Mouse (Mus musculus) thymus, adult 2 months (tissue): ENCODE data around the gene Trabd. TPM values are rescaled to one million over a fixed set of nuclear protein-coding genes. Genes with fewer than 3 reads are reported as not detected.

Experiments used
- DNase-seq: peaks from one replicate; pipeline ENCODE4 v3.0.0; 2021
- H3K27ac ChIP-seq: fragments of 200-500 bp; 2 replicates; pipeline ENCODE4 v1.5.1; 2012; ENCODE audit warnings: low read length, control low read depth; ENCODE audit not compliant: control insufficient read depth, insufficient read depth
- H3K27me3 ChIP-seq: fragments of 200-500 bp; 2 replicates; pipeline ENCODE4 v1.6.1; 2012; ENCODE audit warnings: mild to moderate bottlenecking, low read length, moderate library complexity, mixed read lengths; ENCODE audit not compliant: control insufficient read depth, insufficient read depth
- H3K36me3 ChIP-seq: fragments of 200-500 bp; 2 replicates; pipeline ENCODE4 v1.6.1; 2012; ENCODE audit warnings: mild to moderate bottlenecking, low read length, moderate library complexity; ENCODE audit not compliant: control insufficient read depth, insufficient read depth
- H3K4me1 ChIP-seq: fragments of 200-500 bp; replicated peaks from 2 replicates; pipeline ENCODE4 v1.6.1; 2012; ENCODE audit warnings: low read length; ENCODE audit not compliant: control insufficient read depth, insufficient read depth
- H3K4me3 ChIP-seq: fragments of 200-500 bp; 2 replicates; pipeline ENCODE4 v1.5.1; 2012; ENCODE audit warnings: mild to moderate bottlenecking, low read length, control low read depth, moderate library complexity; ENCODE audit not compliant: control insufficient read depth, insufficient read depth
- CTCF ChIP-seq: fragments of 200-500 bp; IDR thresholded peaks from 2 replicates; pipeline ENCODE4 v1.5.1; 2012; ENCODE audit warnings: mild to moderate bottlenecking, control low read depth, low read length, moderate library complexity, borderline replicate concordance; ENCODE audit not compliant: control insufficient read depth, poor library complexity, insufficient read depth; ENCODE audit errors: extremely low read depth
- POLR2A ChIP-seq: fragments of 200-500 bp; IDR thresholded peaks from 2 replicates; pipeline ENCODE4 v1.6.1; 2012; ENCODE audit warnings: mild to moderate bottlenecking, low read length, control low read depth, moderate library complexity; ENCODE audit not compliant: control insufficient read depth, poor library complexity, insufficient read depth; ENCODE audit errors: extremely low read depth
- WGBS: fragments of 180-500 bp; shearing (Covaris S2); methylation state at CpG from one replicate; pipeline ENCODE4 v1.1.7; 2018; 5-methylcytosine and 5-hydroxymethylcytosine counted together
- polyA plus RNA-seq: library from polyadenylated mRNA; depleted of rRNA; stranded (reverse); fragments of >200 nt; gene quantifications from 2 replicates; pipeline ENCODE4 v1.2.3, GENCODE M21; 2012; rRNA removed

Trabd gene
- polyA plus RNA-seq, 1 experiment, result 81.2 TPM

- no peaks in the 10 kb centered on the region for H3K27me3 ChIP-seq
- no peak overlapping the region for H3K27ac ChIP-seq
- no peaks in the 10 kb centered on the region for H3K36me3 ChIP-seq
- H3K4me3 ChIP-seq, result no peak overlapping the region
- DNase-seq, result no peak
- no peak for TF ChIP-seq CTCF
- no peak for TF ChIP-seq POLR2A
- peaks cover 29% of the 10 kb centered on the region for H3K4me1 ChIP-seq
Measured at GRCm38 (mm10) chr15:89130245-89130644, 55.3 kb downstream of the Trabd start.

DNA sequence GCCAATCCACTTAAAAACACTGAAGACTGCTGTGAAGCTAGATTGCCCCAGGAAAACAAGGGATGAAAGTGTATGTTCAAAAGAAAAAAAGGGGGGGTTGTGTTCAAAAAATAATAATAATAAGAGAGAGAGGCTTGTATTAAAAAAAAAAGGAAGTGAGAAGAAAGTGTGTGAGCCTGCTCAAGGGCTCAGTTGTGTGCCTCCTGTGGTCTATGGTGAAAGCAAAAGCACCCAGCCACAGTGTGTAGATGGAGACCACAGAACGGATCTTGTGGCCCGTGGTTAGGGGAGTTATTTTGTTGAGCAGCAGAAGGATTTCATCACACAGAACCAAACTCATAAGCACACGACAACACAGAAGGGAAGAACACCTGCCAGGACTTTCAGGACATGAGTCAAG lies 56.4 kb downstream of the Trabd start:
- H3K27ac ChIP-seq, result no peak overlapping the region
- no peaks in the 10 kb centered on the region for H3K27me3 ChIP-seq
- WGBS, result 5% methylated on average over 3 of the region's 3 CpGs
- H3K4me1 ChIP-seq, result peaks cover 29% of the 10 kb centered on the region
- DNase-seq, result peak; percentile 58
- H3K36me3 ChIP-seq, result no peaks in the 10 kb centered on the region
- no peak overlapping the region for H3K4me3 ChIP-seq
- TF ChIP-seq CTCF (no peak), POLR2A (no peak)

Other genes with a start within 250 kb of the Trabd start
- gene Pim3, start 212.9 kb upstream of the Trabd start, polyA plus RNA-seq, result 35.8 and 46.3 TPM in 2 replicates
- 0.05 and 0.06 TPM in 2 replicates for gene Ttll8, start 120.7 kb upstream of the Trabd start, polyA plus RNA-seq
- 0.08 and 0.13 TPM in 2 replicates for gene Mlc1, start 96.1 kb upstream of the Trabd start, polyA plus RNA-seq
- 0.20 and 2.2 TPM in 2 replicates for gene Mov10l1, start 92.2 kb upstream of the Trabd start, polyA plus RNA-seq
- 0.04 and 0.15 TPM in 2 replicates for gene Panx2, start 15.4 kb upstream of the Trabd start, polyA plus RNA-seq
- gene Selenoo, start 14.0 kb downstream of the Trabd start, polyA plus RNA-seq, result 62.4 and 70.5 TPM in 2 replicates
- gene Tubgcp6, start 48.0 kb downstream of the Trabd start, polyA plus RNA-seq, result 97.4 and 98.9 TPM in 2 replicates
- gene Hdac10, start 53.6 kb downstream of the Trabd start, polyA plus RNA-seq, result 82.9 and 94.4 TPM in 2 replicates
- gene Mapk12, start 65.6 kb downstream of the Trabd start, polyA plus RNA-seq, result 2.9 and 3.1 TPM in 2 replicates
- 27.3 and 28.6 TPM in 2 replicates for gene Mapk11, start 74.5 kb downstream of the Trabd start, polyA plus RNA-seq
- gene Plxnb2, start 105.7 kb downstream of the Trabd start, polyA plus RNA-seq, result 42.8 and 54.6 TPM in 2 replicates
- 42.3 and 50.1 TPM in 2 replicates for gene Dennd6b, start 121.4 kb downstream of the Trabd start, polyA plus RNA-seq
- gene Ppp6r2, start 136.4 kb downstream of the Trabd start, polyA plus RNA-seq, result 299 and 592 TPM in 2 replicates
- gene Sbf1, start 240.2 kb downstream of the Trabd start, polyA plus RNA-seq, result 899 TPM in 2 replicates
- gene Adm2, start 247.6 kb downstream of the Trabd start, polyA plus RNA-seq, result 4.4 and 5.3 TPM in 2 replicates